Mouse (Mus musculus) heart, postnatal 14 days (tissue): Measurements from ENCODE around the gene Rbx1. TPM values are rescaled to one million over a fixed set of nuclear protein-coding genes. Genes with fewer than 3 reads are reported as not detected.
"Not testable (repeated sequence)": the region's sequence is repeated elsewhere in the genome, so short reads cannot be mapped to it uniquely, and the experiment has no call there.

Experiments
- DNase-seq, 2 experiments: peaks; one replicate each; pipeline ENCODE4 v3.0.0; 2021 to 2022
- intact Hi-C: fragments of 180-260 bp; cut with DNase I; formaldehyde crosslinking; loops from one replicate; pipeline ENCODE4 v1.15.1; 2025
- total RNA-seq, 2 experiments: library from RNA; stranded (reverse); gene quantifications; 2 replicates each; pipeline ENCODE4 v1.2.3; 2021

Gene Rbx1
- total RNA-seq, 2 experiments from 2014 or later, result 120 to 130 TPM

- intact Hi-C loops, DNase-seq: not testable (repeated sequence)
Measured at GRCm38 (mm10) chr15:81480284-81480683, 14.2 kb downstream of the Rbx1 start.

GRCm38 (mm10) chr15:81480977-81481379 lies 14.9 kb downstream of the Rbx1 start:
- DNase-seq, result peak in 1 of 2 experiments; percentile 20
- intact Hi-C loops, result no loop called here

GRCm38 (mm10) chr15:81482966-81483365 lies 16.9 kb downstream of the Rbx1 start:
- intact Hi-C loops, result no loop called here

GRCm38 (mm10) chr15:81483691-81484090 lies 17.6 kb downstream of the Rbx1 start:
- intact Hi-C loops, result no loop called here
- no peak for DNase-seq

More at GRCm38 (mm10) chr15:81482966-81483365, 16.9 kb downstream of the Rbx1 start:
- no peak for DNase-seq

GRCm38 (mm10) chr15:81485483-81485882 lies 19.4 kb downstream of the Rbx1 start:
- intact Hi-C loops, result no loop called here
- no peak for DNase-seq

- DNase-seq, result no peak
Measured at GRCm38 (mm10) chr15:81503466-81503865, 37.4 kb downstream of the Rbx1 start.

GRCm38 (mm10) chr15:81503995-81504394 lies 37.9 kb downstream of the Rbx1 start:
- no peak for DNase-seq
- intact Hi-C loops, result no loop called here

More at GRCm38 (mm10) chr15:81503466-81503865, 37.4 kb downstream of the Rbx1 start:
- intact Hi-C loops, result no loop called here

GRCm38 (mm10) chr15:81507201-81507600 lies 41.1 kb downstream of the Rbx1 start:
- no peak for DNase-seq
- intact Hi-C loops, result no loop called here

- intact Hi-C loops, result no loop called here
- DNase-seq, result no peak
Measured at GRCm38 (mm10) chr15:81510621-81511020, 44.5 kb downstream of the Rbx1 start.

- intact Hi-C loops, result no loop called here
Measured at GRCm38 (mm10) chr15:81511601-81512261, 45.6 kb downstream of the Rbx1 start.

GRCm38 (mm10) chr15:81514111-81514971 lies 48.2 kb downstream of the Rbx1 start:
- intact Hi-C loops, result loop anchor here (2.0 kb wide), 1 partner anchor 72 kb away; no protein-coding TSS in a partner anchor
- peak; percentile 85 to 86 for DNase-seq

More at GRCm38 (mm10) chr15:81511601-81512261, 45.6 kb downstream of the Rbx1 start:
- DNase-seq, result peak; percentile 38 to 67

GRCm38 (mm10) chr15:81515221-81515620 lies 49.1 kb downstream of the Rbx1 start:
- intact Hi-C loops, result loop anchor here (2.0 kb wide), 1 partner anchor 72 kb away; no protein-coding TSS in a partner anchor
- DNase-seq, result no peak

GRCm38 (mm10) chr15:81518031-81518430 lies 51.9 kb downstream of the Rbx1 start:
- no peak for DNase-seq
- intact Hi-C loops, result no loop called here

GRCm38 (mm10) chr15:81518761-81519160 lies 52.7 kb downstream of the Rbx1 start:
- intact Hi-C loops, result no loop called here
- DNase-seq, result no peak

- peak; percentile 60 to 62 for DNase-seq
- intact Hi-C loops, result loop anchor here (2.0 to 5.0 kb wide), 2 partner anchors 55 to 63 kb away; partner anchors contain the start of genes Ep300 and Rbx1
Measured at GRCm38 (mm10) chr15:81522036-81522751, 56.1 kb downstream of the Rbx1 start.

- intact Hi-C loops, result loop anchor here (2.0 to 5.0 kb wide), 2 partner anchors 55 to 62 kb away; partner anchors contain the start of genes Ep300 and Rbx1
- DNase-seq, result no peak
Measured at GRCm38 (mm10) chr15:81522761-81523168, 56.7 kb downstream of the Rbx1 start.

- DNase-seq, result peak; percentile 93 to 96
- intact Hi-C loops, result loop anchor here (2.0 to 5.0 kb wide), 2 partner anchors 56 to 61 kb away; partner anchors contain the start of genes Ep300 and Rbx1
Measured at GRCm38 (mm10) chr15:81523169-81523871, 57.2 kb downstream of the Rbx1 start.

GRCm38 (mm10) chr15:81523901-81524300 lies 57.8 kb downstream of the Rbx1 start:
- no peak for DNase-seq
- intact Hi-C loops, result loop anchor here (2.0 to 5.0 kb wide), 2 partner anchors 57 to 61 kb away; partner anchors contain the start of genes Ep300 and Rbx1
